Mouse (Mus musculus) gastrocnemius, adult 2 months (tissue): ENCODE data around the gene Wdr70. TPM values are rescaled to one million over a fixed set of nuclear protein-coding genes. Genes with fewer than 3 reads are reported as not detected.
A peak's percentile ranks its signal among the peaks of the same experiment; 100 is the strongest.

ENCODE experiments used
- DNase-seq: peaks from one replicate; pipeline ENCODE4 v3.0.0; 2022
- H3K27ac ChIP-seq: fragments of 200-600 bp; 2 replicates; pipeline ENCODE4 v1.8.1; 2022; ENCODE audit warnings: mild to moderate bottlenecking
- H3K4me3 ChIP-seq: fragments of 200-600 bp; 2 replicates; pipeline ENCODE4 v1.8.1; 2022; ENCODE audit warnings: mild to moderate bottlenecking, moderate library complexity
- CTCF ChIP-seq: fragments of 200-600 bp; IDR thresholded peaks from 2 replicates; pipeline ENCODE4 v1.8.1; 2022; ENCODE audit warnings: antibody characterized with exemption, mild to moderate bottlenecking, moderate library complexity
- intact Hi-C: fragments of 180-260 bp; cut with DNase I; formaldehyde crosslinking; loops from one replicate; pipeline ENCODE4 v1.15.1; 2025
- total RNA-seq, 2 experiments: library from RNA; stranded (reverse); gene quantifications; 2 replicates each; pipeline ENCODE4 v1.2.3; 2021

Wdr70 gene
- total RNA-seq, 2 experiments from 2014 or later = 20.4 to 23.1 TPM

- DNase-seq = no peak
- TF ChIP-seq CTCF = no peak
- intact Hi-C loops = no loop called here
- H3K27ac ChIP-seq = no peak overlapping the region
- H3K4me3 ChIP-seq = no peak overlapping the region
These were observed 91.6 kb downstream of the Wdr70 start for GRCm38 (mm10) chr15:8007413-8007812.

- intact Hi-C loops = no loop called here
- H3K4me3 ChIP-seq = no peak overlapping the region
- no peak for DNase-seq
- TF ChIP-seq CTCF = no peak
- no peak overlapping the region; the same call in 1 of the 2 replicates for H3K27ac ChIP-seq
These were observed 93.0 kb downstream of the Wdr70 start for GRCm38 (mm10) chr15:8006056-8006455.

GRCm38 (mm10) chr15:8005506-8005905, 93.5 kb downstream of the Wdr70 start:
- no peak for DNase-seq
- H3K4me3 ChIP-seq = no peak overlapping the region
- no peak for TF ChIP-seq CTCF
- intact Hi-C loops = no loop called here
- H3K27ac ChIP-seq = no peak overlapping the region

DNA sequence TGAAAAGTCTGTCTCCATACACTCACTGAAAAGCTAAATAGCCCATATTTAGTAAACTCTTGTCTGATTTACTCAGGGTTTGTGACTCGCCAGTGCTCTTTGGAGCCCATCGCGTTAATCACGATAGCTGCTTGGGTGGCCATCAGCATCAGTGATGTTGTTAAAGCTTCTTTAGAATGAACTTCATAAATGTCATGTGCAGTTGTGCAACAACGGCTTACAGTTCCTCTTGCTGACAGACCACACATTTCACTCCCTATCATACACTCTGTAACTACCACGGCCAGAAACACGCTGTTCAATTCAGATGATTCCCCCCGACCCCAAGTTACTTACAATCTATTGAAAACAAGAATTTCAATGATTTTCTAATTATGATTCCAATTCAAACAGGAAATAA, 95.2 kb downstream of the Wdr70 start:
- DNase-seq = no peak
- TF ChIP-seq CTCF = no peak
- Histone ChIP-seq H3K27ac (no peak overlapping the region), H3K4me3 (no peak overlapping the region)
- intact Hi-C loops = no loop called here

GRCm38 (mm10) chr15:7998843-7999546, 100.0 kb downstream of the Wdr70 start:
- DNase-seq = no peak

DNA sequence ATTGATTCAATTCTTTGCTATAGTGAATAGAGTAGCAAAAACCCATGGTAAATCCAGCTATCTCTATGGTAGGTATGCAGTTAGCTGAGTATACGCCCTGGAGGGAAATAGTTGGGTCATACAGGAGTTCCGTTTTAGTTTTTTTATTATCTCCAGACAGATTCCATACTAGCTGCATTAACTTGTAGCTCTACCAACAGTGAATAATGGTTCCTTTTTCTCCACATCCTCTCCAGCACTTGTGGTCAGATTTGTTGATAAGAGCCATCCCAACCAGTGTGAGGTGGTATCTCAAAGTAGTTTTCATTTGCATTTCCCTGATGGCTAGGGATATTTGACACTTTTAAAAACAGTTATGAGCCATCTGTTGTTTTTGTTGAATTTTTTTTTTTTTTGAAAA, 100.9 kb downstream of the Wdr70 start:
- intact Hi-C loops = loop anchor here (5.0 kb wide), 1 partner anchor 111 kb away; no protein-coding TSS in a partner anchor
- no peak for TF ChIP-seq CTCF
- no peak overlapping the region for H3K27ac ChIP-seq
- no peak overlapping the region for H3K4me3 ChIP-seq
- DNase-seq = no peak

More at GRCm38 (mm10) chr15:7998843-7999546, 100.0 kb downstream of the Wdr70 start:
- intact Hi-C loops = loop anchor here (5.0 kb wide), 1 partner anchor 112 kb away; no protein-coding TSS in a partner anchor
- no peak overlapping the region for H3K27ac ChIP-seq
- TF ChIP-seq CTCF = no peak
- H3K4me3 ChIP-seq = no peak overlapping the region

DNA sequence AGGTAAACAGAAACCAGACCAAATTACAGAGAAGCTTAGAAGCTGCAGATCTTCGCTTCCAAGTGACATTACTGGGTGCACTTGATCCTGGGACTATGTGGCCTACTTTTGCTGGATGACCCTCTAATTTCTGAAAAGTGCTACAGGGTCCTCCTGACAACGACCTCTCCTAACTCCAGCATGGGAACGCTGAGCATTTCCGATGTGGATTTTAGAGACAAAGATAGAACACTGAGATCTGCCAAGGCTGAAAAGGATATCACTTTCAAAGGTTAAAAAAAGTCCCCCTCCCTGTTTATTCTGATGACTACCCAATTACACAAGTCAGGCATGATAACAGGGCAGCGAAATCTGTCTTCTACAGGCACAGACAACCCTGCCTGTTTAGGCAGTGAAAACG, 105.3 kb downstream of the Wdr70 start:
- H3K27ac ChIP-seq = peak overlapping the region; percentile 71
- DNase-seq = no peak
- TF ChIP-seq CTCF = no peak
- intact Hi-C loops = loop anchor here (5.0 kb wide), 1 partner anchor 61 kb away; no protein-coding TSS in a partner anchor
- H3K4me3 ChIP-seq = peak overlapping the region; percentile 34

DNA sequence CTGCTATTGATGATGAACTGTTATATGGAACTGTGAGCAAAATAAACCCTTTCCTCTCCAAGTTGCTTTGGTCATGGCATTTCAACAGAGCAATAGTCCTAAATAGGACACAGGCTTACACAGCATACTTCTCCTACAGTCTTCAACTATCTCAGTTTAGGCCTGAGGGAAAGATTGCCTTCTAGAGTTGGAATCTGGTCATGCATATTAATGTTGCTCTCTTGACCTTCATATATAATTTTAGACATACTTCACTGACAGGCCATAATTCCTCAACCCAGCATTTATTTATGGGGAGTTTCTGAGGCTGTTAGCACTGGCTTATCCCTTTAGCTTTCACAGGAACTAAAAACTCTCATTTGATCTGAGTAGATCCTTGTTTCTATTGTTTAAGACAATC, 108.9 kb downstream of the Wdr70 start:
- no peak for TF ChIP-seq CTCF
- intact Hi-C loops = loop anchor here (5.0 kb wide), 1 partner anchor 58 kb away; no protein-coding TSS in a partner anchor
- Histone ChIP-seq H3K4me3 (no peak overlapping the region), H3K27ac (no peak overlapping the region)
- DNase-seq = no peak

DNA sequence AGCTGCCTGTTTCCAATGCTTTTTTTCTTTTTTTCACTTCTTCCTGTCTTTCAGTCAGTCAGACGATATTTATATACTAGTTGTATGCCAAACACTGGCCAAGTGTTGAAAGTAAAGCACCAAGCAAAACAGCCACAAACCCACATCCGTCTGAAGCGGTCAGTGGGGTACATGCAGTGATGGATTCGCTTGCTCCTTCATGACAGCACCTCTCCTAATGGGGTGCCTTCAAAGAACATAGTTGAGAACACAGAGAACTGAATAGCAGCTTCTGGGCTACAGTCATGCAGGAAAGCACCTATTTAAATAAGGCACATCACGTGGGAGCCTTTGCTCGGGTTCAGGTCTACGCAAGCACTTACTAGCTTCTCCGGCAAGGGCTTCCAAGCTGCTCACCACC, 111.6 kb downstream of the Wdr70 start:
- DNase-seq = no peak
- no peak overlapping the region for H3K4me3 ChIP-seq
- intact Hi-C loops = no loop called here

DNA sequence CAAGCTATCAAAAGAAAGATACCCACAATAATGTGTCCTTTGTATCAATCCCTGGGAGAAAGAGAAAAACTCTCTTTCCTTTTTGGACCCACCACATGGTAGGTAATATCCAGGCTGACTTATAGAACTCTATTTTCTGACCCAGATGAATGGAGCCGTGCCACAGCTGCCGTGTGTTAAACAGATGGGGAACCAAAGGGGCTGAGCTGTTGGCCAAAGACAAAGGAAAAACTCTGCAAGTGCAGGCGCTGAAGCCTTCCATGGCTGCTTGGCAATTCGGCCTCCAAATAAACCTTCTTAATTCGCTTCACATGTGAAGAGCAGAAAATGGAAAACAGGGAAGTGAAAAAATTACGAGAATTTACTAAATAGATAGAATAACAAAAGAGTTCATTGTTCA, 112.7 kb downstream of the Wdr70 start:
- no peak for TF ChIP-seq CTCF
- intact Hi-C loops = no loop called here
- no peak for DNase-seq
- Histone ChIP-seq H3K27ac (no peak overlapping the region), H3K4me3 (no peak overlapping the region)

More for the DNA sequence above, 111.6 kb downstream of the Wdr70 start:
- H3K27ac ChIP-seq = no peak overlapping the region
- TF ChIP-seq CTCF = no peak

GRCm38 (mm10) chr15:7978640-7979039, 120.4 kb downstream of the Wdr70 start:
- no peak for TF ChIP-seq CTCF
- Histone ChIP-seq H3K27ac (no peak overlapping the region), H3K4me3 (no peak overlapping the region)
- no peak for DNase-seq
- intact Hi-C loops = no loop called here

- no peak overlapping the region for H3K27ac ChIP-seq
- intact Hi-C loops = no loop called here
- TF ChIP-seq CTCF = no peak
- no peak overlapping the region for H3K4me3 ChIP-seq
- DNase-seq = no peak
These were observed 122.2 kb downstream of the Wdr70 start for GRCm38 (mm10) chr15:7976775-7977174.

GRCm38 (mm10) chr15:7974368-7974767, 124.6 kb downstream of the Wdr70 start:
- intact Hi-C loops = no loop called here
- no peak overlapping the region for H3K27ac ChIP-seq
- TF ChIP-seq CTCF = peak; percentile 56

DNA sequence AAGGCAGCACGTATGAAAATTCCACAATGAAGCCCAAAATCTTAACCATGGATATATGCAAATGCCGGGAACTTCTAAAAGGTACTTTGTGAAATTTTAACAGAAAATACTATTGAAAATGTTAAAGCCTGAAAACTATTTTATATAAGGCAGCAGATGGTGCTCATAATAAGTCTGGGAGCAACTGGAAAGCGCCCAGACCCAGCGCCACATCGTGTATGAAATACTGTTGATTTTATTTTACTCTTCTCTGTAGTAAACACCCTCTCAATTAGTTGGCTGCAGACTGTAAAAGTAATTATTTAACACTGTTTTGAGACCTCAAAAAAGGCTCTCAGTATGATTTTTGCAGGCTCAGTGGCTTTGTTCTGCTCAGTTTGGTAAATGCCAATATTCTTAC, 126.5 kb downstream of the Wdr70 start:
- Histone ChIP-seq H3K4me3 (no peak overlapping the region), H3K27ac (no peak overlapping the region)
- DNase-seq = no peak
- no peak for TF ChIP-seq CTCF
- intact Hi-C loops = no loop called here

More at GRCm38 (mm10) chr15:7974368-7974767, 124.6 kb downstream of the Wdr70 start:
- H3K4me3 ChIP-seq = no peak overlapping the region
- DNase-seq = no peak
